Mouse (Mus musculus) embryo, embryonic 10.5 days (tissue): Measurements from ENCODE around the gene Gphb5.

ENCODE experiments used
- DNase-seq: peaks from one replicate; pipeline ENCODE4 v3.0.0-alpha.2; 2015; ENCODE audit warnings: low spot score

Gene Gphb5

DNA sequence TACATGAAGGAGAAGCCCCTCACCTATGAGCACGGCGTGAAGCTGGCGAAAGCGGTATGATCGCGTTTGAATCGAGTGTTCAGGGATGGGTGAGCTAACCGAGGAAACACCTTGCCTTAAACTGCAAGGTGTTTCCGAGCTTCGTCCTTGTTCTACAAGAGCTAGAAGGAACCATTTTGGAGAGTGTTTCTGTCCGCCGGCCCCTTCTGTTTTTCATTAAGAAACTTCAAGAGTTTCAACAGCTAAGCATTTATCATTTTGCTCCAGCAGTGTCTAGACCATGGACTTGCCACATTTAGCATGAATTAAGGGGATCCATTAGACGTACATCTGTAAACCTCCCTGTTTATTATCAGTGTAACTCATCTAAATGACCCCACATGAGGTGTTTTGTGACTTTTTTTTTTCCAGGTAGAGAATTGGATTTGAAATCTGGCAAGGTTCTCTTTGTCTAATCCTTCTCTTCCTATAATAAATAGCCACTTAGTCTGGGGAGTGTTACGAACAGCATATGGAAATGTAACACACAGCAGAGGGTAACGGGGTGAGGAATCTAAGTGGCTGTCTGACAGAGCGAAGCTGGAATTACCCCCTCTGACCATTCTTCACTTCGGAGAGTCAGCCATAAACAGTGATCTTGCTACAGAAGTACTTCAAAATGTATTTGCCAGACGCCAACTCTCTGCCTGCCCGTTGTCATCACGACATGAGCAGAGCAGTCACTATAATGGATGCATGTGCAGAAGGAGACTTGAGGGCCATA, 22.4 kb downstream of the Gphb5 start:
- DNase-seq, result peak; percentile 53

GRCm38 (mm10) chr12:75391526-75391925, 25.1 kb downstream of the Gphb5 start:
- no peak for DNase-seq

DNA sequence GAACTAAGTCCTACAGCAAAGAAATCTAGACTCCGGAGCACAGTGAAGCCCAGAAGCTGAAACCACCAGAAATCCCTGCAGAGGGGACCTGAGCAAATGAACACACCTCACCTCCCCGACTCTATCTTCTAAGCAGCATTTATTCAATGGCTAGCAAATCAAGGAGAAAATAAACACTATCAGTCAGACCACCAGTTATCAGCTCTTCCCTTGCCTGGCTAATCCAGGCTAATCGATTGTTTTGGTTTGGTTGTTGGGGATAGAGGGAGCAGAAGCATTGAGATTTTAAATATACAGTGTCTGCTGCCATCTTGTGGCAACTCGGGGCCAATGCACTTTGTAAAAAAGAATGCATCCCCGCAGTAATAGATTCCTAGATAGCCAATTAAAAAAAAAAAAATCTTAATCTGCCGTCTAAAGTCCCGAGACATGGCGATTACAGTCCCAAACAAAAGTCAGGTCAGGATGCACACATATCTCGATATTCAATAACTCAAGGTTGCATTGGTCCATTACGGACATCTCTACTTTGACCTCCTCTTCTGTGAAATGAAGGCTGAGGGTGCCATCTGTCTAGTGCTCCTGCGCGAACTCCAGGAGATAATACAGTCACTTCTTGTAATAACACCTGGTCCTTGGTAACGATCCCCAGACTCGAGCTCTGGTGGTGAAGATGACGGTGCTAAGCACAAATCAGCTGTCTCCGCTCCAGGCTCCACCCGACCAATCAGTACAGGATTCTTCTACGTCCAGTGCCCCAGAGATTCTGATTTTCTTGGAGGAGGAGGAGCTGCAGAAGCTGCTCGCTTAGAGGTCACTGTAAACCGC, 27.1 kb downstream of the Gphb5 start:
- DNase-seq, result peak; percentile 68

DNA sequence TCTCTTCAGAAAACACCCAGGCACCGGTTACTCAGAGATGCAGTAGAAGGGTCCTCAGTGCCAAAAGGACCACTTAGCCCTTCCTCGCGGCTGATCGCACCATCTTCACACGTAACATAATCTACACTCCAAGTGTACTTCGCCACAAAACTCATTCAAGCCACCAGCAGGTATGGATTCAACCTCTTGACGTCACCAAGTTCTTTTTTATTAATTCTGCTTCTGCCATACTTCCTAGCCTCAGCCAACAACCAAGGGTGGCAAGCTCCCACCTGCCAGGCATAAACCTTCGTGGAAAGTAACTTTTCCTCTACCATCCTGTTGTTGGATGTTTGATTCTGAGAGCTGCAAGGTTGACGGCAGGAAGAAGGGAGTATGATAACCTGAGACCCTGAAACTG, 28.1 kb downstream of the Gphb5 start:
- DNase-seq, result no peak

DNA sequence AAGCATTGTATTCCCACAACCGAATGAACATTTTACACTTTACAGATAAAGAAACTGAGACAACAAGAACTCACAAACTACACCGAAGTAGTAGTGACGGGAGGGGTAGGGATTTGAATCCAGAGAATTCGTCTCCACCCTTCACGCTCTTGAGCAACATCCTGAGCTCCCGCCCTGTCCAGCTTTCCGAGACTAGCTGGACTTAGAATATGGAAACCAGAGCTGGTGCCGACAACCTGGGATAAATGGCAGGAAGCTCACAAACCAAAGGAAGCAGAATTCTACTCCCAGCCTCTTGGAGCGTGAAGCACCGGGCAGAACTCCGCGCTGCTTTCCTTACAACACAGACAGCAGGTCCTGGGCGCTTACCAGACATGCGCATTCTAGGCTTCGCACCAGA, 28.7 kb downstream of the Gphb5 start:
- no peak for DNase-seq

DNA sequence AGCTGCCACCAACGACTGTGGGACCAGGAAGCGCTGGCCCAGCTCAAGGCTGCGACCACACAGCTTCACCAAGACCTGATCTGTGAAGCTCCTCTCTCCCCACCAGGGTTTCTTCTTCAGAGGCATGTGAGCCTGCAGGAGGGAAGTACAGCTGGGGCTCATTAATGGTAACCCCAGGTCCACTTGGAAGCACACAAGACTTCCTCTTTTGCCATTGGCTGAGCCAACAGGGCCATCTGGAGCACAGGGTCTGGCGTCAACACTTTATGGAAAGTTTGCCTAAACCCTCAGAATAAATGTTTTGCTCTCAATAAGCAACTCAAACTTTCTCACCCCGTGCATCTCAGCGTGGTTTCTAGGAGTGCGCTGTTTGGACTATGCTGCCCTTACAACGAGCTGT, 29.4 kb downstream of the Gphb5 start:
- DNase-seq, result no peak

GRCm38 (mm10) chr12:75386731-75387130, 29.9 kb downstream of the Gphb5 start:
- DNase-seq, result no peak

DNA sequence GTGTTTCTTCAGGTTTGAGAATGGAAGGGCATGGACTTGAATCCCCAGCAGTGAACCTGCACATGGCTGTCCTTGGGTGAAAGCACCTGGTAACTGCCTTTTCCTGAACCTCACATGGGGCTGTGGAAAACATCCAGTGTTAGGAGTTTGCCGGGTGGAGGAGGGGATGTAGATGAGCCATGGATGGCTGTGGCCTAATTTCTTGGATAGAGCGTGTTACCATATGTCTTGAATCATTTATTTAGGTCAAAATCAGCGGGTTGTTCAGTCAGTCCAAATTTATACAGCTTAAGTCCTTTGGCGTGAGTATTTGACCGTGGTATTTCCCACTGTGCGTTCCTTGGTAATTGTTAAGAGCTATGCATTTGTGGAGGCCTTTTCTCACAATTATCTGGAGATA, 40.5 kb downstream of the Gphb5 start:
- DNase-seq, result no peak

- no peak for DNase-seq
These were observed 41.5 kb downstream of the Gphb5 start for GRCm38 (mm10) chr12:75375060-75375459.

GRCm38 (mm10) chr12:75374437-75374836, 42.1 kb downstream of the Gphb5 start:
- no peak for DNase-seq

- DNase-seq, result no peak
These were observed 47.1 kb downstream of the Gphb5 start for GRCm38 (mm10) chr12:75369418-75369851.

GRCm38 (mm10) chr12:75368527-75368926, 48.1 kb downstream of the Gphb5 start:
- no peak for DNase-seq

- no peak for DNase-seq
These were observed 49.2 kb downstream of the Gphb5 start for GRCm38 (mm10) chr12:75367371-75367770.

- DNase-seq, result no peak
These were observed 50.9 kb downstream of the Gphb5 start for GRCm38 (mm10) chr12:75365621-75366124.

GRCm38 (mm10) chr12:75364416-75364815, 52.2 kb downstream of the Gphb5 start:
- DNase-seq, result no peak

DNA sequence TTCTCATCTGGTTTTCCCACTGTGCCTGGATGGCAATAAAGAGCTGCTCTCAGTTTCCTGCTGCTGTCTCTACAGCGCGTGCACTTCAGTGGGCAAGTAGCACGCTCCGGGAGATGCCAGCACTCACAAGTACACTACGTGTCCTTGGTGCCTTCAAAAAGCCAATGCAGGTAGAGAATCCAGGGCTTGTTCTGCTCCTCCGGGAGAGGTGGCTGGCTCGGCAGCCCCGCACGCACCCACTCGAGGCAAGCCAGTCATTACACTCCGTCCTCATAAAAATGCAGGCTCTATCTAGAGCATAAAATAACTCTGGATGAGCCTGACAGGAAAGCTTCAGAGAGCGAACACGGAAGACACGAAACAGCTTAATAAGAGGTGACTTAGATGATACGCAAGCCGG, 54.1 kb downstream of the Gphb5 start:
- DNase-seq, result no peak
